Mouse (Mus musculus) megakaryocyte progenitor cell, adult 5-6 weeks (primary cell): ENCODE results near the gene Tsx. TPM values are rescaled to one million over a fixed set of nuclear protein-coding genes. Genes with fewer than 3 reads are reported as not detected.
"Not testable (repeated sequence)": the region's sequence is repeated elsewhere in the genome, so short reads cannot be mapped to it uniquely, and the experiment has no call there.

Experiments
- ATAC-seq: replicated peaks from 2 replicates; pipeline ENCODE4 v1.8.0; 2016; ENCODE audit warnings: mild to moderate bottlenecking, moderate TSS enrichment, inconsistent platforms; ENCODE audit not compliant: poor library complexity
- total RNA-seq, 2 experiments: library from RNA; stranded (forward) in 1 of 2; stranded (reverse) in 1 of 2; fragments of 157-497, 149-512 nt in 1 of 2; fragments of 200-1000 nt in 1 of 2; gene quantifications; 2 replicates each; pipeline versions ENCODE4 v1.2.3 to v1.2.4; 2015 to 2017

Gene Tsx
- not detected in 2 replicates for total RNA-seq (2015)
- total RNA-seq (2017) = not detected in 2 replicates

GRCm38 (mm10) chrX:103414167-103414566 lies at the start of gene Tsx:
TSS of gene Tsx (plus strand) at chrX:103414467.
- ATAC-seq = no peak

GRCm38 (mm10) chrX:103366201-103366600 lies 48.1 kb upstream of the Tsx start:
- ATAC-seq = no peak

GRCm38 (mm10) chrX:103368650-103369049 lies 45.6 kb upstream of the Tsx start:
- no peak for ATAC-seq

GRCm38 (mm10) chrX:103371221-103371620 lies 43.0 kb upstream of the Tsx start:
- peak; percentile 63 for ATAC-seq

DNA sequence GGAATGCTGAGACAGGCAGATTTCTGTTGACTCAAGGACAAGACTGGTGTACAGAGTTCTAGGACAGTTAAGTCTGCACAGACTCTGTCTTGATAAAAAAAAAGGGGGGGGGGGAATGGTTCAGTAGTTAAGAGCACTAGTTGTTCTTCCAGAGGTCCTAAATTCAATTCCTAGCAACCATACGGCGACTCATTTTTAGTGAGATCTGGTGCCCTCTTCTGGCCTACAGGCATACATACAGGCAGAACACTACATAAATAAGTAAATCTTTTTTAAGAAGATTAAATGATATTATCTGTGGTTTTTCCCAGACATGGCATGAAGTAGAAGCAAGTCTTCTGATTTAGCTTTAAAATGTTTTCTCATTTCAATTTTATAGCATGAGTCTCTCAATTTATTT lies 42.6 kb upstream of the Tsx start:
- peak; percentile 34 for ATAC-seq

DNA sequence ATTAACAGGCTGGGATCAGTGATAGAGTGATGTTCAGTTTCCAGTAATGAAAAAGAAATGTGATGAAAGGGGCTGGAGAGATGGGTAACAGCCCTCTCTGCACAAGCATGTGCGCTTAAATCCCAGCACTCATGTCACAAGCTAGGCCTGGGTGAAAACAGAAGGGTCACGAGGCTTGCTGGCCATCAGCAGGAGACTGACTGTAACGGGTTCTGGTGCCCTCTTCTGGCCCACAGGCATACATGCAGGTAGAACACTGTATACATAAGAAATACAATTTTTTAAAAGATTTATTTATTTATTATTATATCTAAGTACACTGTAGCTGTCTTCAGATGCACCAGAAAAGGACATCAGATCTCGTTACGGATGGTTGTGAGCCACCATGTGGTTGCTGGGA lies 40.0 kb upstream of the Tsx start:
- ATAC-seq = peak; percentile 42; the same call in 1 of the 2 replicates

GRCm38 (mm10) chrX:103384528-103384927 lies 29.7 kb upstream of the Tsx start:
- no peak for ATAC-seq

GRCm38 (mm10) chrX:103388131-103388530 lies 26.1 kb upstream of the Tsx start:
- no peak for ATAC-seq

DNA sequence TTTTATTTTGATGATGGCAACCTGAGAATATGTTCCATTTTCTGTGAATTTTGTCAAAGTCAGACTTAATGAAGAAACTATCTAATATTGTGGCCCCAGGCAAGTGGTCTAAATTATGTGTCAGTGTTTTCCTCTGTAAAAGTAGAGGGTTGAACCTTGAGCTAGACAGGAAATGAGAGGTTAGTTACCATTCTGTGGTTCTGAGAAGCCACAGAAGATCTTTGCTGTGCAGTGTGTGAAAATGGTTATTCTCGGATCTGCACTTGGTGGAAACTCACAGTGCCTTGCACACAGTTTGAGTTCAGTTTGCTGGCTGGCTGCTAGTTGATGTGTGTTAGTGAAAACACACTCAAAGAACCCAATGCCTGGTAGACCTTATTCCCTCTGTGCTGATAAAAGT lies 20.4 kb upstream of the Tsx start:
- no peak for ATAC-seq

- ATAC-seq = no peak
Observed at GRCm38 (mm10) chrX:103405021-103405420, 9.2 kb upstream of the Tsx start.

DNA sequence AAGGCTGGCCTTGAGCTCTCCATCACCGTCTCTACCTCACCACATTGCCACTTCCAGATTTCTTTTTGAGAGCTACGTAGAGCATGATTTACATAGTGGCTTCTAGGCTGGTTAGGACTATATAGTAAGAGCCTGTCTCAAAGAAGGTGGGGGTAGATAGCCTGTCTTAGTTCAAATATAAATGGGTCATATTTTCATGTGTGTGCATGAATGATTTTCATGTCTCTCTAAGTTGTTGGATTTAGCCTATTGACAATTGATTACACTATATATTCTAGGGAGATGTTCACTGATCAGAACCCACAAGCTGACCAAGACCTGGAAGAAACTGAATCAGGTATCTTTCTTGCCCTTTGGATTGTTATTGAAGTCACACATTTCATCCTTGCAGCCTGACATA lies 7.4 kb downstream of the Tsx start, which contains the start of gene Gm26992:
TSS of gene Gm26992 (plus strand) at position 301 of the 400 bp plus-strand sequence.
- ATAC-seq = no peak

DNA sequence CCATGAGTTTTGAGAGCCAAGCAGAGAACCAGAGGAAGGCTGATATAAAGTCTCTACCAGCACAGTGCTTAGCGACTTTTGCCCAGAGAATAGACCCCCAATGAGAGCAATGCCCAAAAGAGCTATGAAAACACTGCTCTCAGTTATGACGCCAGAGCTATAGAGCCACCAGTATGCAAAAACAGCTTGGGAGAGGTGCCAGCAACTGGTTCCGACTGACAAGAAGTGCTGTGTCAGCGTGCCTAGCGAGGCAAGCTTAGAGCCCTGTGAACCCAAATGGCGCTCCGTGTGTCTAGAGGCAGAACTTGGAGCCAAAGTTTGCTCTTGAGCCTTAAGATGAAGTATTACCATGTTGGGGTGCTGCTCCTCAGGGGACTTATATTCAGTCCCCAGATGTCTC lies 13.4 kb downstream of the Tsx start:
- peak; percentile 31; the same call in 1 of the 2 replicates for ATAC-seq

GRCm38 (mm10) chrX:103432293-103432692 lies 18.0 kb downstream of the Tsx start:
- ATAC-seq = no peak

DNA sequence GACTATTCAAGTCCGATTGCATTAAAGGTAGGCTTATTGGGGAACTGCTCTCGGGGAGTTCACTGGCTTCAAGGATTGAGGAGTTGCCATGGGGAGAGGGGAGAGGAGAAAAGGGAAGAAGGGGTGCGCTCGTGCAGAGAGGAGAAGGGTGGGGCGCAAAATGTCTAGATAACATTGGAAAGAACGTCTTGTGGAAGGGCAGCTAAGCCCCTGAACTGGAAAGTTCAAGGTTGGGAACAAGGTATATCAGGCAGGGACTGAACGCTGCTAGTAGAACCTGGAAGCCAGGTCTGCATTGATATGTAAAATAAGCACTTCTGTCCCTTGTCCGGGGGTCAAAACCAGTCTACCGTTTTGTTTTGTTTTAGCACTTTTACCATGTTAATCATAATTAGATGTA lies 23.8 kb downstream of the Tsx start:
- no peak for ATAC-seq

DNA sequence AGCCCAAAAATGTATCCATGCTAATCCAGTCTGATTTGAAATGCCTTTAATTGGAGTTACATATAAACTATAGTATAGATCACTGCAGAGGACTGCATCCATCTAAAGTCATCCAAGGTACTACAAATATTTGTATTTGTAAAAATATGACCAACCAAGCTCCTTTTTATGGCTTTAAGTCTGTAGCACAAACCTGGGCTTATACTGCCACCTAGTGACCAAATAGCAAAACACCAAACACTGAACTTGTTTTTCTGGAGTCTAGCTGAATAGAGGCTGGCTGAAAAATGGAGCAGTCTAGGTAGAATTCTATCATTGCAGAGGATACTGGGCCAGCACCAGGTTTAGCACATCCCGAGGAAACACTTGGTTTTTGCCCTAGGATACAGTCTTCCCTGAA lies 26.5 kb downstream of the Tsx start:
- ATAC-seq = peak; percentile 73; the same call in 1 of the 2 replicates

DNA sequence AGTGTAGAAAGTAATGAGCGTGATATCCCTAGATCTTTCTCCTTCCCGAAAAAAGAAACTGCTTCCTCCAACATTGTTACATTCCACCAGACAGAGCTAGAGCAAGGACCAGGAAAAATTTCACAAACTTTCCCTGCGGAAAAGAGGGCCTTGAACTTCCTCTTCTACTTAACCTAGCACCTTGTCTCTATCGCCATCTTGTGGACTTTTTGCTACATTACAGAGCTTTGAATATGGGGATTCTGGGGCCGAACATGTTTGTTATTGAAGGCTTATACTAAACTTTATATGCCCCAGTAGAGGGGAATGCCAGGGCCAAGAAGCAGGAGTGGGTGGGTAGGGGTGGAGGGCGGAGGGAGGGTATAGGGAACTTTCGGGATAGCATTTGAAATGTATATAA lies 29.5 kb downstream of the Tsx start:
- ATAC-seq = peak; percentile 71

DNA sequence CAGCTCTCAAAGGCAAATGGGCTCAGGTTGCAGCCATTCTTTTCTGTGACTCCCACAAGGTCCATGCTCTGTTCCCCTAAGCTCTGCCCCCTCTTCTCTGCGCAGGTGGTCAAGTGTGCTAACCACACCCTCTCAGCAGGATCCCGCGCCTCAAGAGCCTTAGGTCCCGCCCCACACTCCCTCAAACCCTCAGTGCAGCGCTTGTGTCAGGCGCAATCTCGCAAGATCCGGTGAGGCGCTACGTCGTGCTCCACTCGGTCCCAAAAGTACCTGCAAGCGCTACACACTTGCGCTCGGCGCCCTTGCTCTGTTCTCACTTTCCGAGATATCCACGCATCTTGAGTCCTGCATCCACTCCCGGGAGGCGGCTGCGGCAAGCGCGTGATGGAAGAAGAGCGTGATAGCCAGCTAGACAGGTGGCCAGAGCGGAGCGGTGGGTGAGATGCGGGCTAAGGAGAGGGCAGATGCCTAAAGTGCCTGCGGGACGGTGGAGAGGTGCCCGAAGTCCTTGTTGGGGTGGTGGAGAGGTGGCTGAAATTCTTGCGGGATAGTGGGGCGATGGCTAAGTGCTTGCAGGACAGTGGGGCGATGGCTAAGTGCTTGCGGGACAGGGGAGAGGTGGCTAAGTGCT lies 33.4 kb downstream of the Tsx start:
- ATAC-seq = peak; percentile 96

DNA sequence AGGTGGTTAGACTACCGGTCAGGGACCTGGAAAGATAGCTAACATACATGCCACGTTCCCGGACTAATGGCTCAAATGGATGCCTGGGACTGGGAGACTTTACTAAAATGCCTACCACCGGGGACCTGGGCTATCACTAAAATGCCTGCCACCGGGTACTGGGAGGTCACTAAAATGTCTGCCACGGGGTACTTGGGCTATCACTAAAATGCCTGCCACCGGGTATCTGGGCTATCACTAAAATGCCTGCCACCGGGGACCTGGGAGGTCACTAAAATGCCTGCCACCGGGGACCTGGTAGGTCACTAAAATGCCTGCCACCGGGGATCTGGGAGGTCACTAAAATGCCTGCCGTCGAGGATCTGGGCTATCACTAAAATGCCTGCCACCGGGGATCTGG lies 34.2 kb downstream of the Tsx start:
- not testable (repeated sequence) for ATAC-seq

GRCm38 (mm10) chrX:103448943-103449722 lies 34.9 kb downstream of the Tsx start:
- ATAC-seq = not testable (repeated sequence)

DNA sequence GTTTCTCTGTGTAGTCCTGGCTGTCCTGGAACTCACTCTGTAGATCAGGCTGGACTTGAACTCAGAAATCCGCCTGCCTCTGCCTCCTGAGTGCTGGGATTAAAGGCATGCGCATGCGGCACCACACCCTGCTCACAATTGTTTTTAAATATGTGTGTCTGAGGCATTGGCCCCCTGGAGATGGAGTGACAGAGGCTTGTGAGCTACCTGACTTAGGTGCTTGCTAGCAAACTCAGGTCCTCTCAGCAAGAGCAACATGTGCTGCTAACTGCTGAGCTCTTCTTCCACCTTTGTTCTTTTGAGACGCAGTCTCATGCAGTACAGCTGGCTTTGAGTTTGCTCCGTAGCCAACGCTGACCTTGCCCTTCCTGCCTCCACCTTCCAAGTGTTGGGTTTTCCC lies 38.5 kb downstream of the Tsx start:
- no peak for ATAC-seq

- ATAC-seq = peak; percentile 44; the same call in 1 of the 2 replicates
Observed at GRCm38 (mm10) chrX:103460056-103460455, 45.8 kb downstream of the Tsx start.

DNA sequence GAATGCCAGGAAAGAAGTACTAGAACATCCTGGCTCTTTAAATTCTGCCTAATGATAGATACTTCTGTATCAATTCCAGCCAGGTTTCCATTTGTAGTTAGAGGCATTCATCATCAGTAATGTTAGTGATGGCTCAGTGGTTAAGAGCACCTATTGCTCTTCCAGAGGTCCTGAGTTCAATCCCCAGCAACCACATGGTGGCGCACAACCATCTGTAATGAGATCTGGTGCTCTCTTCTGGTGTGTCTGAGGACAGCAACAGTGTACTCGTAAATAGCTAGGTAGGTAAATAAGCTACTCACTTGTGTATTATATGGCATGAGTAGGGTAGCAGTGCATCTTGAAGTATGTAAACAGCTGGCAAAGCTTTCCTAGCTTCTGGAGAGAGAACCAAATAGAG lies 54.7 kb downstream of the Tsx start:
- no peak for ATAC-seq
